Mouse (Mus musculus) hindbrain, embryonic 11.5 days (tissue): ENCODE results near the gene Mrtfb. TPM values are rescaled to one million over a fixed set of nuclear protein-coding genes. Genes with fewer than 3 reads are reported as not detected.

ENCODE experiments used
- ATAC-seq: fragments of 200-750 bp; cut with Nextera tagmentation; 2 replicates; pipeline ENCODE4 v1.8.0; 2017; ENCODE audit warnings: mild to moderate bottlenecking, moderate TSS enrichment, moderate library complexity; ENCODE audit not compliant: low FRiP score
- DNase-seq: peaks from one replicate; pipeline ENCODE4 v3.0.0-alpha.2; 2015; ENCODE audit warnings: low spot score
- H3K27ac ChIP-seq: fragments of 300-500 bp; sonication (generic); 2 replicates; pipeline ENCODE4 v1.5.1; 2014; ENCODE audit warnings: mild to moderate bottlenecking, low read depth, low read length
- H3K27me3 ChIP-seq: fragments of 300-500 bp; sonication (generic); 2 replicates; pipeline ENCODE4 v1.6.1; 2014; ENCODE audit warnings: mild to moderate bottlenecking, low read length, moderate library complexity, mixed read lengths; ENCODE audit not compliant: control insufficient read depth, insufficient read depth
- H3K36me3 ChIP-seq: fragments of 300-500 bp; sonication (generic); 2 replicates; pipeline ENCODE4 v1.6.1; 2014; ENCODE audit warnings: mild to moderate bottlenecking, low read length, moderate library complexity, mixed read lengths; ENCODE audit not compliant: control insufficient read depth, insufficient read depth
- H3K4me1 ChIP-seq: fragments of 300-500 bp; sonication (generic); replicated peaks from 2 replicates; pipeline ENCODE4 v1.6.1; 2014; ENCODE audit warnings: low read length, mixed read lengths; ENCODE audit not compliant: control insufficient read depth, insufficient read depth
- H3K4me2 ChIP-seq: fragments of 300-500 bp; sonication (generic); replicated peaks from 2 replicates; pipeline ENCODE4 v1.6.1; 2014; ENCODE audit warnings: mild to moderate bottlenecking, low read depth, low read length
- H3K4me3 ChIP-seq: fragments of 300-500 bp; sonication (generic); 2 replicates; pipeline ENCODE4 v1.5.1; 2014; ENCODE audit warnings: low read depth, low read length
- H3K9ac ChIP-seq: fragments of 300-500 bp; sonication (generic); 2 replicates; pipeline ENCODE4 v1.6.1; 2014; ENCODE audit warnings: low read depth, low read length
- H3K9me3 ChIP-seq: fragments of 300-500 bp; sonication (generic); 2 replicates; pipeline ENCODE4 v1.6.1; 2016; ENCODE audit warnings: low read length; ENCODE audit not compliant: control insufficient read depth
- WGBS: fragments of 180-500 bp; shearing (Covaris S2); extraction: QIAGEN DNeasy Blood & Tissue Kit; methylation state at CpG from one replicate; pipeline ENCODE4 v1.1.7; 2014; 5-methylcytosine and 5-hydroxymethylcytosine counted together
- polyA plus RNA-seq: library from polyadenylated mRNA; unstranded; fragments of >200 nt; fragmentation: Nextera tagmentation; extraction: Ambion mirVana; gene quantifications from 2 replicates; pipeline ENCODE4 v1.2.1, GENCODE M21; 2014

Mrtfb gene
- polyA plus RNA-seq, 1 experiment from 2014 or later: 24.1 TPM

DNA sequence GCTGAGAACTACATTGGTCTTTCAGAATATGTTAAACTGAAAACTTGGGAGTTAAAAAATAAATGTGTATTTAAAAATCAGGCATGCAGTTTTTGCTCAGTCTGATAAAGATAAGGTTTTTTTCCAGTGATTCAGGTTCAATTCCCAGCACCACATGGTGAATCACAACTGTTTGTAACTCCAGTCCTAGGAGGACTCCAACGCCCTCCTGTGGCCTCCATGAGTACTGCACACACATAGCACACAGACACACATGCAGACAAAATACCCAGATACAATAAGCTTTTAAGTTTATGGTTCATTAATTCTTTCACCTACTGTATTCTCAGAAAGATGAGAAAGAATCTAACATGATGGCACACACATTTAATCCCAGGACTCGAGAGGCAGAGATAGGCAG is 154.5 kb downstream of the Mrtfb start:
- Histone ChIP-seq H3K9me3 (no peaks in the 10 kb centered on the region), H3K27ac (no peak overlapping the region), H3K27me3 (no peaks in the 10 kb centered on the region), H3K4me2 (no peak overlapping the region), H3K9ac (no peak overlapping the region), H3K4me3 (no peak overlapping the region), H3K4me1 (no peaks in the 10 kb centered on the region), H3K36me3 (peaks cover 2% of the 10 kb centered on the region; the same call in 1 of the 2 replicates)
- DNase-seq (no peak), ATAC-seq (no peak)
- 76% methylated on average over 2 of the region's 2 CpGs for WGBS

DNA sequence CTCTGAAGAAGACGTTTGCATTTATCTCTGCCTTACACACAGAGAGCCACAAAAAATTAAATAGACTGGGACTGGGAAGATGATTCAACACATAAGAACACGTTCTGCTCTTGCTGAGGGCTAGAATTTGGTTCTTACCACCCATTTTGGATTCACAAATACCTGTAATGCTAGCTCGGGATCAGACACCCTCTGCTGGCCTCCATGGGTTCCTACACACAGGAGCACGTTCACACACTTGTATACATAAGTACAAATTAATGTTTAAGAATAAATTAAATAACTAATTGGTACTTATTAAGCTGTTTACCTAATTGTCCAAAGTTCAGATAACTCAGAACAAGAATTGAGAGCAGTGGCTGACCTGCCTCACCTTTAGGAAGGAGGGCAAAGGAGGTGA is 155.2 kb downstream of the Mrtfb start:
- H3K36me3 ChIP-seq: no peaks in the 10 kb centered on the region
- no peak overlapping the region for H3K4me3 ChIP-seq
- ATAC-seq (no peak), DNase-seq (no peak)
- no peaks in the 10 kb centered on the region for H3K9me3 ChIP-seq
- WGBS: 92% methylated on average over 4 of the region's 4 CpGs
- H3K27me3 ChIP-seq: no peaks in the 10 kb centered on the region
- no peak overlapping the region for H3K27ac ChIP-seq
- no peaks in the 10 kb centered on the region for H3K4me1 ChIP-seq
- H3K9ac ChIP-seq: no peak overlapping the region
- no peak overlapping the region for H3K4me2 ChIP-seq

DNA sequence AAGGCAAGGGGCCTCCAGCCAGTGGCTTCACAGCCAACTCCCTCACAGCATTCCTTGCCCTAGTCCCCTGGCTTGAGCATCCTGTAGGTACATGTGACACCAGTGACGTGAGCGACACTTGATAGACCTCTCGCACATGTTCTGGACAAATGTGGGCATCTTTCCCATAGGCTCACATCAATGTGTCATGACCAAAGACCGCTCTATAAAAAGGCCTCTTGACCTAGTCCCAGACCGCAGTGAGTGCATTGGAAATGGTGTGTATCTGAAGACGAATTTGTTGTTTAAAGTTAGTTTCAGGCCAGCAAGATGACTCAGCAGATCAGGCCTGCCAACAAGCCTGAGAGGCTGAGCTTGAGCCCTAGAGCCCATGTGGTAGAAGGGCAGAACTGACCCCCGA is 158.3 kb downstream of the Mrtfb start:
- no peak overlapping the region for H3K4me3 ChIP-seq
- DNase-seq (no peak), ATAC-seq (no peak)
- H3K9me3 ChIP-seq: no peaks in the 10 kb centered on the region
- H3K4me2 ChIP-seq: no peak overlapping the region
- no peaks in the 10 kb centered on the region for H3K4me1 ChIP-seq
- H3K27me3 ChIP-seq: no peaks in the 10 kb centered on the region
- H3K27ac ChIP-seq: no peak overlapping the region
- H3K36me3 ChIP-seq: no peaks in the 10 kb centered on the region
- no peak overlapping the region for H3K9ac ChIP-seq
- WGBS: 95% methylated on average over 7 of the region's 7 CpGs

DNA sequence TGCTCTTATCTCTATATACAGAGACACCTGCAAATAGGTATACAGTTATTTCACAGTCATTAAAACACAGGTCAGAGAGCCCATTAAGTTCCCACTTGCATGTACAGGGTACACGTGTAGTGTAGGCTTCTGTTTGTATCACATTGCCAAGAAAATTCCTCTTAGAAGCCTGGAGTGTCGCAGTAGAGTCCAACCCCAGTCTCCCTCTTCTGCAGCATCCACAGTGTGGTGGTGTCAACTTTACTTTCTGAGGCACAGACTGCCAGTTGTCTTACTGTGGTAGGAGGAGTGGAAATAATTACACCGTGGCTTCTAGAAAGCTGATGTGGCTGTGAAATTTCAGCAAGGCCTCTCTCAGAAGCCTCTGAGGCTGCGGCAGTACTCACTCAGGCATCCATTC is 158.7 kb downstream of the Mrtfb start:
- no peaks in the 10 kb centered on the region for H3K27me3 ChIP-seq
- no peak for ATAC-seq
- 89% methylated on average over 4 of the region's 4 CpGs for WGBS
- no peak for DNase-seq
- no peaks in the 10 kb centered on the region for H3K4me1 ChIP-seq
- no peak overlapping the region for H3K4me3 ChIP-seq
- H3K4me2 ChIP-seq: no peak overlapping the region
- H3K27ac ChIP-seq: no peak overlapping the region
- no peaks in the 10 kb centered on the region for H3K36me3 ChIP-seq
- H3K9me3 ChIP-seq: no peaks in the 10 kb centered on the region
- no peak overlapping the region for H3K9ac ChIP-seq

DNA sequence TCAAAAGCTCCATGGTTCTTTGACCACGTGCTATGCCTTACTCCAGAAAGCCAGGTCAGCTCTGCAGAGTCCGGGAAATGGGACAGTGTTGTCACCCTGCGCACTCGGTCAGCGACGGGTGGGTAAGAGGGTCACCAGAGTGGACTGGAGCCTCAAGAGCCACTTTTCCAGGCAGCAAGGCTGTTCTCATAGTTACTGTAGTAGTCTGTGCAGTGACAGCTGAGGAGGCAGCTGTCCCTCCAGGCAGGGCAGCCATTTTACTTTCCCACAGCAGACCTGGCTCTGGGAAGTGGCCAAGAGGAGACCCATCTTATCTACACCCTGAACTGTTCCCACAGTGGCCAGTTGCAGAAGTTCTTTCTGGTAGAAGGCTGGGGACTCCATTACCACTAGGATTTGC is 159.2 kb downstream of the Mrtfb start:
- H3K9me3 ChIP-seq: no peaks in the 10 kb centered on the region
- H3K4me2 ChIP-seq: no peak overlapping the region
- no peak overlapping the region for H3K9ac ChIP-seq
- ATAC-seq (no peak), DNase-seq (no peak)
- H3K36me3 ChIP-seq: no peaks in the 10 kb centered on the region
- WGBS: 98% methylated on average over 6 of the region's 6 CpGs
- H3K4me1 ChIP-seq: no peaks in the 10 kb centered on the region
- no peak overlapping the region for H3K4me3 ChIP-seq
- no peaks in the 10 kb centered on the region for H3K27me3 ChIP-seq
- H3K27ac ChIP-seq: no peak overlapping the region

DNA sequence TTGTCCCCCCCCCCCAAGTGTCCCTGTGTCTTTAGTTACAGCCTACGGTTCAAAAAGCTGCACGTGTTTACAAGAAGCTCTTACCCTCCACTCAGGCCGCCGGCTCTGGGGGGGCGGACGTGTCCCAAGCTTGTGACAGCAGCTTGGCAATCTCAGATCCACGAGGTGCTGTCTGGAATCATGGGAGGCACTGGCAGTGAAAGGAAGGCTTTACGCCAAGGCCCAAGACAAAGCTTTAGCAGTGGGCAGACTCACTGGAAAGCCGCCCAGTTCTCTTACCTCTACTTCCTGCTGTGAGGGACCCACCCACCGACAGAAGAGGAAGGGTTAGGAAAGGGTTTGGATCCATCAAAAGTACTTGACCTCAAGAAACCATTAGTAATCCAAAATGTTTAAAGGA is 160.2 kb downstream of the Mrtfb start:
- ATAC-seq: no peak
- WGBS: 83% methylated on average over 10 of the region's 10 CpGs
- Histone ChIP-seq H3K4me3 (no peak overlapping the region), H3K4me2 (no peak overlapping the region), H3K27ac (no peak overlapping the region), H3K9me3 (no peaks in the 10 kb centered on the region), H3K9ac (no peak overlapping the region), H3K4me1 (no peaks in the 10 kb centered on the region), H3K36me3 (no peaks in the 10 kb centered on the region), H3K27me3 (no peaks in the 10 kb centered on the region)
- DNase-seq: no peak

DNA sequence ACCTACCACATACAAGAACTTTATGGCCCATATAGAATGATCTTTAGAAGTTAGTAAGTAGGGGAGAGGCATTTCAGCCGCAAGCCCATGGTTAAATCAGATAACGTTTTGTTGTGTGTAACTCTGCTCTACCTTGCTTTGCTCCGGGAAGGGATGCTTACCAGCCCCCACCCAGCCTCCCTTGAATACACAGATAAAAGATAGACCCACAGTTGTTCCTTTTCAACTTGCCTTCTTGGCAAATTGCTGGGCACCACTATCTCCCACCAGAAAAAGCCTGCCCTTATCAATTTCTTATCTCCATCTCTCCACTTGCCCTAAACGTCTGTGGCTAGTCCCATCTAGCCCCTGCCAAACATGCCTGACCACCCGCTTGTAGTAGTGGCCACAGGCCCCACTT is 161.6 kb downstream of the Mrtfb start:
- H3K9ac ChIP-seq: no peak overlapping the region
- no peak overlapping the region for H3K4me3 ChIP-seq
- H3K9me3 ChIP-seq: no peaks in the 10 kb centered on the region
- DNase-seq (no peak), ATAC-seq (no peak)
- no peak overlapping the region for H3K27ac ChIP-seq
- H3K4me2 ChIP-seq: no peak overlapping the region
- H3K4me1 ChIP-seq: no peaks in the 10 kb centered on the region
- no peaks in the 10 kb centered on the region for H3K27me3 ChIP-seq
- WGBS: 90% methylated on average over 5 of the region's 5 CpGs
- H3K36me3 ChIP-seq: no peaks in the 10 kb centered on the region

DNA sequence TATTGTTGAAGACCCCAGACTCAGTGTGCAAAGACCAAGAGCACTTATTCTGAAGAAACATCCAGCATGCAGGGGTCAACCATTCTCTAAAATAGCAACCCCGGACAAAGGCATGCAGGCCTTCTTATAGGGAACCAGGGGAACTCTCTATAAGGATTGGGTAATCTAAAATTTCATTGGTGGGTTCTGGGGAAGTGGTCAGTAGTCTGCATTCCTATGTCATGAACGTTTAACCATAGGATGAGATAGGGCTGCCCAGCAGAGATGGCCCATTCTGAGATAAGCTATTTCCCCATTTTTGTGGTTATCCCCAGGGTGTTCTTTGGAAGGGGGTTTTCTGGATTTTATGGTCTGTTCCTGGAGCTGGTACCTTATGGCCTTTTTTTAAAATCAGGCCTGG is 163.5 kb downstream of the Mrtfb start:
- no peaks in the 10 kb centered on the region for H3K36me3 ChIP-seq
- H3K27me3 ChIP-seq: no peaks in the 10 kb centered on the region
- H3K4me1 ChIP-seq: no peaks in the 10 kb centered on the region
- WGBS: 78% methylated on average over 2 of the region's 2 CpGs
- no peak overlapping the region for H3K9ac ChIP-seq
- no peak overlapping the region for H3K4me3 ChIP-seq
- H3K27ac ChIP-seq: no peak overlapping the region
- H3K4me2 ChIP-seq: no peak overlapping the region
- DNase-seq (no peak), ATAC-seq (no peak)
- no peaks in the 10 kb centered on the region for H3K9me3 ChIP-seq

DNA sequence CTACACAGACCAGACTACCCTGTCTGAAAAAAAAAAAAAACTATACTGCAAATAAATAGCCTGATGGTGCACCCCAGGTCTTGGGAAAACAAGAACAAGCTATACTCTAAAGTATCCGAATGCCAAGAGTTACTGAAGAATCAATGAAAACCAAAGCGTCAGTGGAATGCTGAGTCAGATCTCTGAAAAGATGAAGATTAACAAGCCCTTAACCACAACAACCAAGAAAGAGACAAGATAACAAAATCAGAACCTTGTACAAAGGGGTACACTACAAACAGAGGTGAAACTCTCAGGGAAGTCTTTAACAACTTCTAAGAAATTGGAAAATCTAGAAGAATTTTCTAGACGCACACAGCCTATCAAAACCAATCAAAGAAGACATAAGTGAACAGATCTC is 166.2 kb downstream of the Mrtfb start:
- H3K36me3 ChIP-seq: no peaks in the 10 kb centered on the region
- H3K4me2 ChIP-seq: no peak overlapping the region
- H3K27ac ChIP-seq: no peak overlapping the region
- H3K4me3 ChIP-seq: no peak overlapping the region
- H3K27me3 ChIP-seq: no peaks in the 10 kb centered on the region
- H3K4me1 ChIP-seq: no peaks in the 10 kb centered on the region
- ATAC-seq (no peak), DNase-seq (no peak)
- WGBS: 92% methylated on average over 3 of the region's 3 CpGs
- H3K9me3 ChIP-seq: no peaks in the 10 kb centered on the region
- no peak overlapping the region for H3K9ac ChIP-seq
